Mouse (Mus musculus): ENCODE measurements around the gene Lst1. TPM values are rescaled to one million over a fixed set of nuclear protein-coding genes. Genes with fewer than 3 reads are reported as not detected.

Lst1 gene
- total and polyA plus RNA-seq, 3 experiments, result 15.2 to 29.0 TPM; not detected in 1

DNA sequence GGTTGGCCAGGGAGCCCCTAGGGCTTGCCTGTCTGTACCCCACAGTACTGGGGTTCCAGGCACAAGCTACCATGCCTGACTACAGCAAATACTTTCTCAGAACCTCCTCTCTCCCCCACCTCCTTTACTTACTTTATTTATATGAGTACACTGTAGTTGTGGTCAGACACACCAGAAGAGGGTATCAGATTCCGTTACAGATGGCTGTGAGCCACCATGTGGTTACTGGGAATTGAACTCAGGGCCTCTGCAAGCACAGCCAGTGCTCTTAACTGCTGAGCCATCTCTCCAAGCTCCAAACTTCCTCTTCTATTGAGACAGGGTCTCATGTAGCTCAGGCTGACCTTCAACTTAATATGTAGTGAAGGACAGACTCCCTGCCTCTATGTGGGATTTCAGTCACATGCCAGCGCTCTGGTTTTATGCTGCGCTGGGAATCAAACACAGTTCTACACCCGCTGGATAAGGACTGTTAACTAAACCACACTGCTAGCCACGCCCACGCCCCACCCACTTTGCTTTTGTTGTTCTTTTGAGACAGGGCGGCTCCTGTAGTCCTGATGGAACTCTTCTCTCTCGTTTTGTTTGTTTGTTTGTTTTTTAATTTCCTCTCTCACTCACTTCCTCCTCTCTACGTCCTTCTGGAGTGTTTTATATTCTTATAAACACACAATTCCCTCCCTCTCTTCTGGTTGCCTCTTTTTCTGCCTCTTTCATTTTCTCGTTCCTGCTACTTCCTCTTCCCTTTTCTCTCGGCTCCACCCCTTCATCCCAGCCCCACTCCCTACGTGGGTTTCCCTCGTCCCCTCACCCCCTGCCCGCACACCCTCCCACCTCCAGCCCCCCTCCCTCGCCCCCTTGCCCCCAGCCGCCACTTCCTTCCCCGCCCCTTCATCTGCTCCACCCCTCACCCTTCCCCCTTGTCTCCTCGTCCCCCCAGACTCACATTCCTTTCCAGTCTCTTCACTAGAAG lies 2.3 kb downstream of the Lst1 start (continued):
- no peak for TF ChIP-seq NRF1 (IDR thresholded peaks at IDR 0.05; ENCODE audit: insufficient read depth, low read depth, low read length, poor library complexity, severe bottlenecking)
- TF ChIP-seq POLR2AphosphoS2 (IDR thresholded peaks at IDR 0.05; ENCODE audit: low read length), result no peak
- peak; percentile 61; the same call in 1 of the 2 replicates for TF ChIP-seq ETS1 (IDR thresholded peaks at IDR 0.05; ENCODE audit: low read depth, low read length)
- no peak for TF ChIP-seq ZKSCAN1 (IDR thresholded peaks at IDR 0.05; ENCODE audit: low read depth, low read length)
- TF ChIP-seq CTCF (IDR thresholded peaks at IDR 0.05 in 2 of 3, conservative IDR thresholded peaks at IDR 0.05 in 1 of 3; ENCODE audit: control insufficient read depth in 1 of 3, insufficient read depth in 1 of 3, low read depth in 2 of 3, low read length in 3 of 3, poor library complexity in 1 of 3, severe bottlenecking in 1 of 3), result no peak
- TF ChIP-seq ZC3H11A (IDR thresholded peaks at IDR 0.05; ENCODE audit: low read depth, low read length), result no peak

GRCm38 (mm10) chr17:35180093-35180492 lies 8.1 kb downstream of the Lst1 start:
- Histone ChIP-seq H3K9me3 (replicated peaks; ENCODE audit: insufficient read depth, low read length) (no peaks in the 10 kb centered on the region), H3K36me3 (ENCODE audit: control insufficient read depth in 1 of 2, insufficient read depth in 2 of 2, low read length in 2 of 2) (peaks cover 0 to 5% of the 10 kb centered on the region in 2 experiments; a peak in 2 of 4 replicates), H3K27me3 (ENCODE audit: control insufficient read depth in 1 of 2, insufficient read depth in 2 of 2, low read length in 2 of 2) (no peaks in the 10 kb centered on the region), H3K4me1 (ENCODE audit: control insufficient read depth in 1 of 2, insufficient read depth in 2 of 2, low read length in 2 of 2) (peaks cover 0 to 3% of the 10 kb centered on the region in 2 experiments; a peak in 2 of 4 replicates), H3K9ac (ENCODE audit: control insufficient read depth, low read depth, low read length, poor library complexity, severe bottlenecking) (no peak overlapping the region), H3K4me3 (ENCODE audit: control insufficient read depth in 1 of 2, insufficient read depth in 1 of 2, low read depth in 2 of 2, low read length in 2 of 2) (no peak overlapping the region), H3K79me2 (ENCODE audit: control insufficient read depth, insufficient read depth, low read length, poor library complexity) (no peaks in the 10 kb centered on the region), H3K27ac (ENCODE audit: control insufficient read depth, low read depth, low read length) (no peak overlapping the region)
- TF ChIP-seq ZNF384 (IDR thresholded peaks at IDR 0.05; ENCODE audit: low read depth, low read length), result no peak
- no peak for TF ChIP-seq ZMIZ1 (IDR thresholded peaks at IDR 0.05; ENCODE audit: low read depth, low read length)
- TF ChIP-seq MEF2A (IDR thresholded peaks at IDR 0.05; ENCODE audit: extremely low read depth, insufficient replicate concordance, low read depth, low read length, poor library complexity, severe bottlenecking), result no peak
- no peak for TF ChIP-seq NELFE (IDR thresholded peaks at IDR 0.05; ENCODE audit: low read depth, low read length)
- TF ChIP-seq MYC (IDR thresholded peaks at IDR 0.05; ENCODE audit: low read depth, low read length), result no peak
- TF ChIP-seq CTCF (IDR thresholded peaks at IDR 0.05 in 2 of 3, conservative IDR thresholded peaks at IDR 0.05 in 1 of 3; ENCODE audit: control insufficient read depth in 1 of 3, insufficient read depth in 1 of 3, low read depth in 2 of 3, low read length in 3 of 3, poor library complexity in 1 of 3, severe bottlenecking in 1 of 3), result no peak
- TF ChIP-seq E2F4 (IDR thresholded peaks at IDR 0.05; ENCODE audit: borderline replicate concordance, low read depth, low read length), result no peak
- TF ChIP-seq MAFK (IDR thresholded peaks at IDR 0.05; ENCODE audit: borderline replicate concordance, low read depth, low read length), result no peak
- no peak for TF ChIP-seq GABPA (IDR thresholded peaks at IDR 0.05; ENCODE audit: low read depth, low read length)
- no peak for TF ChIP-seq NRF1 (IDR thresholded peaks at IDR 0.05; ENCODE audit: insufficient read depth, low read depth, low read length, poor library complexity, severe bottlenecking)
- TF ChIP-seq SMC3 (IDR thresholded peaks at IDR 0.05; ENCODE audit: low read depth, low read length), result no peak; the same call in 1 of the 2 replicates
- TF ChIP-seq USF1 (IDR thresholded peaks at IDR 0.05; ENCODE audit: low read depth, low read length), result no peak
- DNase-seq (ENCODE audit: low read depth, low spot score), result no peak

All from MEL (cell line).